Mouse (Mus musculus): ENCODE measurements around the gene Ranbp2. TPM values are rescaled to one million over a fixed set of nuclear protein-coding genes. Genes with fewer than 3 reads are reported as not detected.

The Ranbp2 gene
- polyA plus RNA-seq, 1 experiment from 2014 or later: 18.2 TPM

- 82% methylated on average over 10 of the region's 10 CpGs for WGBS (ENCODE audit: insufficient replicate concordance)
- no peak for ATAC-seq (ENCODE audit: low read depth)
- Histone ChIP-seq H3K4me2 (ENCODE audit: low read depth, low read length) (no peak overlapping the region), H3K27me3 (ENCODE audit: control insufficient read depth, insufficient read depth, low read depth, low read length) (no peaks in the 10 kb centered on the region), H3K4me1 (ENCODE audit: control insufficient read depth, low read depth, low read length) (no peaks in the 10 kb centered on the region), H3K36me3 (ENCODE audit: control insufficient read depth, insufficient read depth) (peaks cover 49% of the 10 kb centered on the region), H3K27ac (ENCODE audit: low read length) (no peak overlapping the region), H3K9me3 (replicated peaks; ENCODE audit: control insufficient read depth, low read length) (no peaks in the 10 kb centered on the region), H3K4me3 (ENCODE audit: low read depth, low read length) (no peak overlapping the region), H3K9ac (ENCODE audit: low read depth, low read length) (no peak overlapping the region)
Observed at GRCm38 (mm10) chr10:58418290-58418971, 28.3 kb upstream of the Ranbp2 start.

DNA sequence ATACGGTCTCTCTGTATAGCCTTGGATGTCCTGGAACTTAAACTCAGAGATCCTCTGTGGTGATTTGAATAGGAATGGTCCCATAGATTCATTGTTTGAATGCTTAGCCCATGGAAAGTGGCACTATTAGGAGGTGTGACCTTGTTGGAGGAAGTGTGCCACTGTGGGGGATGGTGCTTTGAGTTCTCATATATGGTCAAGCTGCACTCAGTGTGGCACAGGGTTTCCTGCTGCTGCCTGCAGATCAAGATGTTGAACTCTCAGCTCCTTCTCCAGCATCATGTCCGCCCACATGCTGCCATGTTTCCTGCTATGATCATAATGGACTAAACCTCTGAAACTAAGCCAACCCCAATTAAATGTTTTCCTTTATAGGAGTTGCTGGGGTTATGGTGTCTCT lies 18.8 kb upstream of the Ranbp2 start:
- no peak overlapping the region for H3K4me2 ChIP-seq (ENCODE audit: low read depth, low read length)
- ATAC-seq (ENCODE audit: low read depth): no peak
- H3K4me3 ChIP-seq (ENCODE audit: low read depth, low read length): no peak overlapping the region
- H3K27me3 ChIP-seq (ENCODE audit: control insufficient read depth, insufficient read depth, low read depth, low read length): no peaks in the 10 kb centered on the region
- no peak overlapping the region for H3K27ac ChIP-seq (ENCODE audit: low read length)
- H3K36me3 ChIP-seq (ENCODE audit: control insufficient read depth, insufficient read depth): peaks cover 9% of the 10 kb centered on the region
- 85% methylated on average over 2 of the region's 2 CpGs for WGBS (ENCODE audit: insufficient replicate concordance)
- no peaks in the 10 kb centered on the region for H3K4me1 ChIP-seq (ENCODE audit: control insufficient read depth, low read depth, low read length)
- no peaks in the 10 kb centered on the region for H3K9me3 ChIP-seq (replicated peaks; ENCODE audit: control insufficient read depth, low read length)
- H3K9ac ChIP-seq (ENCODE audit: low read depth, low read length): no peak overlapping the region

GRCm38 (mm10) chr10:58445850-58446249 lies 870 bp upstream of the Ranbp2 start:
- Histone ChIP-seq H3K4me2 (ENCODE audit: low read depth, low read length) (peak overlapping the region; percentile 88), H3K27ac (ENCODE audit: low read length) (peak overlapping the region; percentile 99), H3K4me1 (ENCODE audit: control insufficient read depth, low read depth, low read length) (peaks cover 14% of the 10 kb centered on the region), H3K4me3 (ENCODE audit: low read depth, low read length) (peak overlapping the region; percentile 86), H3K27me3 (ENCODE audit: control insufficient read depth, insufficient read depth, low read depth, low read length) (no peaks in the 10 kb centered on the region), H3K9ac (ENCODE audit: low read depth, low read length) (peak overlapping the region; percentile 80), H3K9me3 (replicated peaks; ENCODE audit: control insufficient read depth, low read length) (no peaks in the 10 kb centered on the region), H3K36me3 (ENCODE audit: control insufficient read depth, insufficient read depth) (no peaks in the 10 kb centered on the region)
- no peak for ATAC-seq (ENCODE audit: low read depth)
- 4% methylated on average over 9 of the region's 9 CpGs for WGBS (ENCODE audit: insufficient replicate concordance)

- under 1% methylated on average over 32 of the region's 32 CpGs for WGBS (ENCODE audit: insufficient replicate concordance)
- no peaks in the 10 kb centered on the region for H3K27me3 ChIP-seq (ENCODE audit: control insufficient read depth, insufficient read depth, low read depth, low read length)
- H3K4me2 ChIP-seq (ENCODE audit: low read depth, low read length): peak overlapping the region; percentile 61
- peak overlapping the region; percentile 86 for H3K4me3 ChIP-seq (ENCODE audit: low read depth, low read length)
- H3K9me3 ChIP-seq (replicated peaks; ENCODE audit: control insufficient read depth, low read length): no peaks in the 10 kb centered on the region
- H3K4me1 ChIP-seq (ENCODE audit: control insufficient read depth, low read depth, low read length): peaks cover 18% of the 10 kb centered on the region
- ATAC-seq (ENCODE audit: low read depth): peak; percentile 42
- no peaks in the 10 kb centered on the region for H3K36me3 ChIP-seq (ENCODE audit: control insufficient read depth, insufficient read depth)
- peak overlapping the region; percentile 99 for H3K9ac ChIP-seq (ENCODE audit: low read depth, low read length)
- peak overlapping the region; percentile 99 for H3K27ac ChIP-seq (ENCODE audit: low read length)
Observed at GRCm38 (mm10) chr10:58447280-58447781, 611 bp downstream of the Ranbp2 start.

- Histone ChIP-seq H3K4me1 (ENCODE audit: control insufficient read depth, low read depth, low read length) (peaks cover 12% of the 10 kb centered on the region), H3K27me3 (ENCODE audit: control insufficient read depth, insufficient read depth, low read depth, low read length) (no peaks in the 10 kb centered on the region), H3K27ac (ENCODE audit: low read length) (peak overlapping the region; percentile 90), H3K9ac (ENCODE audit: low read depth, low read length) (peak overlapping the region; percentile 31; the same call in 1 of the 2 replicates), H3K4me3 (ENCODE audit: low read depth, low read length) (no peak overlapping the region), H3K36me3 (ENCODE audit: control insufficient read depth, insufficient read depth) (peaks cover 28% of the 10 kb centered on the region), H3K4me2 (ENCODE audit: low read depth, low read length) (peak overlapping the region; percentile 42), H3K9me3 (replicated peaks; ENCODE audit: control insufficient read depth, low read length) (no peaks in the 10 kb centered on the region)
- ATAC-seq (ENCODE audit: low read depth): no peak
Observed at GRCm38 (mm10) chr10:58451575-58451974, 4.9 kb downstream of the Ranbp2 start.

- H3K4me1 ChIP-seq (ENCODE audit: control insufficient read depth, low read depth, low read length): peaks cover 12% of the 10 kb centered on the region
- H3K4me2 ChIP-seq (ENCODE audit: low read depth, low read length): 0 out of 2 replicates have a peak overlapping the region, but pooled peaks have one; percentile 1
- peaks cover 30% of the 10 kb centered on the region for H3K36me3 ChIP-seq (ENCODE audit: control insufficient read depth, insufficient read depth)
- no peak overlapping the region for H3K4me3 ChIP-seq (ENCODE audit: low read depth, low read length)
- peak; percentile 92 for ATAC-seq (ENCODE audit: low read depth)
- 7% methylated on average over 1 of the region's 1 CpGs for WGBS (ENCODE audit: insufficient replicate concordance)
- peak overlapping the region; percentile 69 for H3K27ac ChIP-seq (ENCODE audit: low read length)
- no peaks in the 10 kb centered on the region for H3K9me3 ChIP-seq (replicated peaks; ENCODE audit: control insufficient read depth, low read length)
- H3K27me3 ChIP-seq (ENCODE audit: control insufficient read depth, insufficient read depth, low read depth, low read length): no peaks in the 10 kb centered on the region
- no peak overlapping the region for H3K9ac ChIP-seq (ENCODE audit: low read depth, low read length)
Observed at GRCm38 (mm10) chr10:58452185-58452584, 5.5 kb downstream of the Ranbp2 start.

- peaks cover 68% of the 10 kb centered on the region for H3K36me3 ChIP-seq (ENCODE audit: control insufficient read depth, insufficient read depth)
Observed at GRCm38 (mm10) chr10:58459896-58460295, 13.2 kb downstream of the Ranbp2 start.

DNA sequence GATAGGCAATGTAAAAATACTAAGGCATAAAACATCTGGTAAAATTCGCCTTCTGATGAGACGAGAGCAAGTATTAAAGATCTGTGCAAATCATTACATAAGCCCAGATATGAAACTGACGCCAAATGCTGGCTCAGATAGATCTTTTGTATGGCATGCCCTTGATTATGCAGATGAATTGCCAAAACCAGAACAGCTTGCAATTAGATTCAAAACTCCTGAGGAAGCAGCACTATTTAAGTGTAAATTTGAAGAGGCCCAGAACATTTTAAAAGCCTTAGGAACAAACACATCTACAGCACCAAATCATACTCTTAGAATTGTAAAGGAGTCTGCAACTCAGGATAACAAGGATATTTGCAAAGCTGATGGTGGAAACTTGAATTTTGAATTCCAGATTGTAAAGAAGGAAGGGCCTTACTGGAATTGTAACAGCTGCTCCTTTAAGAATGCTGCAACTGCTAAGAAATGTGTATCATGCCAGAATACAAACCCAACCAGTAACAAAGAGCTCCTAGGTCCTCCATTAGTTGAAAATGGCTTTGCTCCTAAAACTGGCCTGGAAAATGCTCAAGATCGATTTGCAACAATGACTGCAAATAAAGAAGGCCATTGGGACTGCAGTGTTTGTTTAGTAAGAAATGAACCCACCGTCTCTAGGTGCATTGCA lies 30.5 kb downstream of the Ranbp2 start:
- no peak overlapping the region for H3K4me3 ChIP-seq (ENCODE audit: low read depth, low read length)
- 82% methylated on average over 5 of the region's 5 CpGs for WGBS (ENCODE audit: insufficient replicate concordance)
- H3K9ac ChIP-seq (ENCODE audit: low read depth, low read length): no peak overlapping the region
- no peak overlapping the region for H3K27ac ChIP-seq (ENCODE audit: low read length)
- ATAC-seq (ENCODE audit: low read depth): no peak
- H3K4me1 ChIP-seq (ENCODE audit: control insufficient read depth, low read depth, low read length): no peaks in the 10 kb centered on the region
- peaks cover 54% of the 10 kb centered on the region for H3K36me3 ChIP-seq (ENCODE audit: control insufficient read depth, insufficient read depth)
- no peaks in the 10 kb centered on the region for H3K27me3 ChIP-seq (ENCODE audit: control insufficient read depth, insufficient read depth, low read depth, low read length)
- H3K4me2 ChIP-seq (ENCODE audit: low read depth, low read length): no peak overlapping the region
- H3K9me3 ChIP-seq (replicated peaks; ENCODE audit: control insufficient read depth, low read length): no peaks in the 10 kb centered on the region

More at GRCm38 (mm10) chr10:58459896-58460295, 13.2 kb downstream of the Ranbp2 start:
- Histone ChIP-seq H3K27ac (ENCODE audit: low read length) (no peak overlapping the region), H3K9ac (ENCODE audit: low read depth, low read length) (no peak overlapping the region), H3K4me3 (ENCODE audit: low read depth, low read length) (no peak overlapping the region), H3K9me3 (replicated peaks; ENCODE audit: control insufficient read depth, low read length) (no peaks in the 10 kb centered on the region), H3K27me3 (ENCODE audit: control insufficient read depth, insufficient read depth, low read depth, low read length) (no peaks in the 10 kb centered on the region), H3K4me1 (ENCODE audit: control insufficient read depth, low read depth, low read length) (no peaks in the 10 kb centered on the region), H3K4me2 (ENCODE audit: low read depth, low read length) (no peak overlapping the region)
- 81% methylated on average over 1 of the region's 1 CpGs for WGBS (ENCODE audit: insufficient replicate concordance)
- ATAC-seq (ENCODE audit: low read depth): 0 out of 2 replicates have a peak, but pooled peaks have one; percentile 11

DNA sequence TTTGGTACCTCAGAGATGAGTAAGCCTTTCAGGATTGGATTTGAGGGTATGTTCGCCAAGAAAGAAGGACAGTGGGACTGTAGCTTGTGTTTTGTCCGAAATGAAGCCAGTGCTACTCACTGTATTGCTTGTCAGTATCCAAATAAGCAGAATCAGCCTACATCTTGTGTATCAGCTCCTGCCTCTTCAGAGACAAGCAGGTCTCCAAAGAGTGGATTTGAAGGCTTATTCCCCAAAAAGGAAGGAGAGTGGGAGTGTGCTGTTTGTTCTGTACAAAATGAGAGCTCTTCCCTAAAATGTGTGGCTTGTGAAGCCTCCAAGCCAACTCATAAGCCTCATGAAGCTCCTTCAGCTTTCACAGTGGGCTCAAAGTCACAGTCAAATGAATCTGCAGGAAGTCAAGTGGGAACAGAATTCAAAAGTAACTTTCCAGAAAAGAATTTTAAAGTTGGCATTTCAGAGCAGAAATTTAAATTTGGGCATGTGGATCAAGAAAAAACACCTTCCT lies 31.4 kb downstream of the Ranbp2 start:
- ATAC-seq (ENCODE audit: low read depth): no peak
- H3K4me3 ChIP-seq (ENCODE audit: low read depth, low read length): no peak overlapping the region
- no peak overlapping the region for H3K9ac ChIP-seq (ENCODE audit: low read depth, low read length)
- no peak overlapping the region for H3K27ac ChIP-seq (ENCODE audit: low read length)
- H3K9me3 ChIP-seq (replicated peaks; ENCODE audit: control insufficient read depth, low read length): no peaks in the 10 kb centered on the region
- 82% methylated on average over 2 of the region's 2 CpGs for WGBS (ENCODE audit: insufficient replicate concordance)
- H3K4me2 ChIP-seq (ENCODE audit: low read depth, low read length): no peak overlapping the region
- H3K4me1 ChIP-seq (ENCODE audit: control insufficient read depth, low read depth, low read length): no peaks in the 10 kb centered on the region
- peaks cover 53% of the 10 kb centered on the region for H3K36me3 ChIP-seq (ENCODE audit: control insufficient read depth, insufficient read depth)
- H3K27me3 ChIP-seq (ENCODE audit: control insufficient read depth, insufficient read depth, low read depth, low read length): no peaks in the 10 kb centered on the region
